Mouse (Mus musculus): ENCODE measurements around the gene Cgrrf1. TPM values are rescaled to one million over a fixed set of nuclear protein-coding genes. Genes with fewer than 3 reads are reported as not detected.
A peak's percentile ranks its signal among the peaks of the same experiment; 100 is the strongest.

Gene Cgrrf1
- polyA plus RNA-seq, 1 experiment = 78.5 TPM

DNA sequence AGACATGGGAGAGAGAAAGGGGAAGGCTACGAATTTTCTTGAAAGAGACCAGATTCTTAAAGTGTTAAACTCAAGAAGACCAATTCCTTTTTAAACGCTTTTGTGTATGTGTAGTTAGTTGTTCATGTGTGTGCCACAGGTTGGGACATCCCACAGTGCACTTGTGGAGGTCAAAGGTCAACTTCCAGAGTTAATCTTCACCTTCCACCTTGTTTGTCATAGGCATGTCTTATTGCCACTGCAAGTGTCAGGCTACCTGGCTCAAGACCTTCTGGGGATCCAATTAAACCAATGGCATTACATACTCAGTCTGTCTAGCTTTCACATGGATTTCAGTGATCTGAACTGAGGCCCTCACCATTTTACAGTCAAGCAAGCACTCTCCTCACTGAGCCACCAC is 7.9 kb upstream of the Cgrrf1 start:
- no peaks in the 10 kb centered on the region for H3K36me3 ChIP-seq (ENCODE audit: control insufficient read depth, insufficient read depth, low read length)
- peaks cover 5% of the 10 kb centered on the region for H3K4me1 ChIP-seq (ENCODE audit: control insufficient read depth, insufficient read depth, low read length)
- H3K4me3 ChIP-seq (ENCODE audit: control insufficient read depth, low read depth, low read length) = no peak overlapping the region; the same call in 1 of the 2 replicates
- H3K27ac ChIP-seq (ENCODE audit: control insufficient read depth, insufficient read depth, low read depth, low read length) = no peak overlapping the region
- no peaks in the 10 kb centered on the region for H3K27me3 ChIP-seq (ENCODE audit: control insufficient read depth, insufficient read depth, low read length)
- TF ChIP-seq POLR2A (IDR thresholded peaks at IDR 0.05; ENCODE audit: control insufficient read depth, low read depth, low read length) (no peak), CTCF (IDR thresholded peaks at IDR 0.05; ENCODE audit: control insufficient read depth, insufficient read depth, insufficient replicate concordance, low read depth, low read length) (no peak)

DNA sequence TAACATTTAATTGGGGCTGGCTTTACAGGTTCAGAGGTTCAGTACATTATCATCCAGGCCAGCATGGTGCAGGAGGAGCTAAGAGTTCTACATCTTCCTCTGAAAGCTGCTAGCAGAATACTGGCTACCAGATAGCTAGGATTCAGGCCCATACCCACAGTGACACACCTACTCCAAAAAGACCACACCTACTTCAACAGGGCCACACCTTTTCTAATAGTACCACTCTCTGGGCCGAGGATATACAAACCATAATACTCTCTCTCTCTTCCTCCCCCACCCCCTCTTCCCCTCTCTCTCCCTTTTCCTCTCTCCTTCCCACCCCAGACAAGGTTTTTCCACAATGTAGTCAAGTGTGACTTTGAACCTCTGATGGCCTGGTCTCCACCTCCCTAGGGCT is 4.5 kb upstream of the Cgrrf1 start:
- Histone ChIP-seq H3K27ac (ENCODE audit: control insufficient read depth, insufficient read depth, low read depth, low read length) (no peak overlapping the region), H3K27me3 (ENCODE audit: control insufficient read depth, insufficient read depth, low read length) (no peaks in the 10 kb centered on the region)
- TF ChIP-seq POLR2A (IDR thresholded peaks at IDR 0.05; ENCODE audit: control insufficient read depth, low read depth, low read length) (no peak), CTCF (IDR thresholded peaks at IDR 0.05; ENCODE audit: control insufficient read depth, insufficient read depth, insufficient replicate concordance, low read depth, low read length) (no peak)

DNA sequence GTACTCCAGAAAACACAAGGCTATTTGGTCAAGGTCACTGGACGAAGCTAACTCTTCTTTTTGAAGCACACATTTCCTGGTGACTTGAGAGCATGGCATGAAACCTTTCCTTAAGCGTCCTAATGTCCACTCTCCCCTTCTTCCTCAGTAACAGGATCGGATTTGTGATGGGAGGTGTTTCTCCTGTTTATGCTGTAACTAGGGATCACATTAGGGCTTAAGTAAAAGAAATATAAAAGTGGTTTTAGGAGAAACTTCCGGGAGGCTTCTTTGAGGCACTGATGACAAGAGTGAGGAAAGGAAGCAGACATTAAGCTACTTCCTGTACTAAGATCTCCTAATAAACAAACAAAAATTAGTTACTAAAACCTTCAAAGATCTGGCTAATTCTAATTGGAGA is 630 bp upstream of the Cgrrf1 start:
- H3K27ac ChIP-seq (ENCODE audit: control insufficient read depth, insufficient read depth, low read depth, low read length) = peak overlapping the region; percentile 76; the same call in 1 of the 2 replicates
- TF ChIP-seq POLR2A (IDR thresholded peaks at IDR 0.05; ENCODE audit: control insufficient read depth, low read depth, low read length) (no peak), CTCF (IDR thresholded peaks at IDR 0.05; ENCODE audit: control insufficient read depth, insufficient read depth, insufficient replicate concordance, low read depth, low read length) (no peak)
- no peaks in the 10 kb centered on the region for H3K36me3 ChIP-seq (ENCODE audit: control insufficient read depth, insufficient read depth, low read length)
- peak overlapping the region; percentile 97 for H3K4me3 ChIP-seq (ENCODE audit: control insufficient read depth, low read depth, low read length)
- no peaks in the 10 kb centered on the region; the same call in 1 of the 2 replicates for H3K4me1 ChIP-seq (ENCODE audit: control insufficient read depth, insufficient read depth, low read length)
- H3K27me3 ChIP-seq (ENCODE audit: control insufficient read depth, insufficient read depth, low read length) = no peaks in the 10 kb centered on the region

More for the DNA sequence above, 4.5 kb upstream of the Cgrrf1 start:
- Histone ChIP-seq H3K4me1 (ENCODE audit: control insufficient read depth, insufficient read depth, low read length) (peaks cover 2% of the 10 kb centered on the region; the same call in 1 of the 2 replicates), H3K36me3 (ENCODE audit: control insufficient read depth, insufficient read depth, low read length) (no peaks in the 10 kb centered on the region), H3K4me3 (ENCODE audit: control insufficient read depth, low read depth, low read length) (no peak overlapping the region)

- no peaks in the 10 kb centered on the region for H3K27me3 ChIP-seq (ENCODE audit: control insufficient read depth, insufficient read depth, low read length)
- no peak for TF ChIP-seq CTCF (IDR thresholded peaks at IDR 0.05; ENCODE audit: control insufficient read depth, insufficient read depth, insufficient replicate concordance, low read depth, low read length)
- no peak for TF ChIP-seq POLR2A (IDR thresholded peaks at IDR 0.05; ENCODE audit: control insufficient read depth, low read depth, low read length)
- H3K4me1 ChIP-seq (ENCODE audit: control insufficient read depth, insufficient read depth, low read length) = no peaks in the 10 kb centered on the region; the same call in 1 of the 2 replicates
- peak overlapping the region; percentile 90 for H3K27ac ChIP-seq (ENCODE audit: control insufficient read depth, insufficient read depth, low read depth, low read length)
- H3K36me3 ChIP-seq (ENCODE audit: control insufficient read depth, insufficient read depth, low read length) = no peaks in the 10 kb centered on the region
- H3K4me3 ChIP-seq (ENCODE audit: control insufficient read depth, low read depth, low read length) = peak overlapping the region; percentile 97
These were observed 688 bp downstream of the Cgrrf1 start for GRCm38 (mm10) chr14:46832354-46833272.

GRCm38 (mm10) chr14:46839326-46839725 is 7.4 kb downstream of the Cgrrf1 start:
- Histone ChIP-seq H3K27me3 (ENCODE audit: control insufficient read depth, insufficient read depth, low read length) (no peaks in the 10 kb centered on the region), H3K27ac (ENCODE audit: control insufficient read depth, insufficient read depth, low read depth, low read length) (no peak overlapping the region), H3K36me3 (ENCODE audit: control insufficient read depth, insufficient read depth, low read length) (no peaks in the 10 kb centered on the region; the same call in none of the 2 replicates), H3K4me3 (ENCODE audit: control insufficient read depth, low read depth, low read length) (no peak overlapping the region), H3K4me1 (ENCODE audit: control insufficient read depth, insufficient read depth, low read length) (no peaks in the 10 kb centered on the region)
- TF ChIP-seq CTCF (IDR thresholded peaks at IDR 0.05; ENCODE audit: control insufficient read depth, insufficient read depth, insufficient replicate concordance, low read depth, low read length) (no peak), POLR2A (IDR thresholded peaks at IDR 0.05; ENCODE audit: control insufficient read depth, low read depth, low read length) (no peak)

DNA sequence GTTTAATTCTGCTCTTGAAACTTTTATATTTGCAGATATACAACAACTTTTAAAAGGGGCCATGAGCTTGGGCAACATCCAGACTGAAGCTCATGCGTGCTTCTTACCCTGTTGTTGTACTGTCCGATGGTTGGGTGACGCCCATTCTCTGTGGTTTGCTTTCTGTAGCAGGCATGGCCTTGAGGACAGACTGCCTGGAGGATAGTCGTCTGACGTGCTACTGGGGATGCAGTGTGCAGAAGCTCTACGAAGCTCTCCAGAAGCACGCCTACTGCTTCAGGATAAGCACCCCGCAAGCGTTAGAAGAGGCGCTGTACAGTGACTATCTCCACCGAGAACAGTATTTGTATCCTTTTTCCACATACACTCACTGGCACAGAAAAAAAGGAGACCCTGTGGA is 13.8 kb downstream of the Cgrrf1 start:
- Histone ChIP-seq H3K27me3 (ENCODE audit: control insufficient read depth, insufficient read depth, low read length) (no peaks in the 10 kb centered on the region), H3K27ac (ENCODE audit: control insufficient read depth, insufficient read depth, low read depth, low read length) (no peak overlapping the region), H3K36me3 (ENCODE audit: control insufficient read depth, insufficient read depth, low read length) (no peaks in the 10 kb centered on the region; the same call in none of the 2 replicates), H3K4me3 (ENCODE audit: control insufficient read depth, low read depth, low read length) (no peak overlapping the region), H3K4me1 (ENCODE audit: control insufficient read depth, insufficient read depth, low read length) (no peaks in the 10 kb centered on the region)
- no peak for TF ChIP-seq CTCF (IDR thresholded peaks at IDR 0.05; ENCODE audit: control insufficient read depth, insufficient read depth, insufficient replicate concordance, low read depth, low read length)
- TF ChIP-seq POLR2A (IDR thresholded peaks at IDR 0.05; ENCODE audit: control insufficient read depth, low read depth, low read length) = no peak

DNA sequence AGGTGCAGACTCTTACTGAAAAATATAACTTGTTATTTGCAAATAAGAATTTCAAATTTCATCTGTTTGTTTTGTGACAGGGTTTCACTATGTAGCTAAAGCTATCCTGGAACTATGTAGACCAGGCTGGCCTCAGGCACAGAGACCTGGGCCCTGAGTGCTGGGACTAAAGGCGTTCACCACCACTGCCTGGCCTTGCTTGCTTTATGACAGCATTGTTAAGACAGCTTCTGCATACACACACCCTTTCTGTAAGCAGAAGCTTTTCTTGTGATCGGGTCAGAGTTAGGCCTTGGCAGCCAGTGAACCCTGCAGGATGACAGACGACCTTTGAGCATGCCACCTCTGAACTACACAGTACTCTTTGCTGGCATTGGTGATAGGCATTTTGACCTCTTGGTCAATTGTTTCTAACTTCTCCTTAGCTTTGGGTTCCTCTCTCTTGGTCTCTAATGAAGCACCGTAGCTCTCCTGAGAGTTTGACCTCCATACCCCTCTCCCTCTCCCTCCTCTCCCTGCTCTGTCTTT is 16.2 kb downstream of the Cgrrf1 start:
- Histone ChIP-seq H3K4me3 (ENCODE audit: control insufficient read depth, low read depth, low read length) (no peak overlapping the region), H3K36me3 (ENCODE audit: control insufficient read depth, insufficient read depth, low read length) (no peaks in the 10 kb centered on the region), H3K27ac (ENCODE audit: control insufficient read depth, insufficient read depth, low read depth, low read length) (no peak overlapping the region), H3K4me1 (ENCODE audit: control insufficient read depth, insufficient read depth, low read length) (no peaks in the 10 kb centered on the region), H3K27me3 (ENCODE audit: control insufficient read depth, insufficient read depth, low read length) (no peaks in the 10 kb centered on the region)
- TF ChIP-seq POLR2A (IDR thresholded peaks at IDR 0.05; ENCODE audit: control insufficient read depth, low read depth, low read length) = no peak
- no peak for TF ChIP-seq CTCF (IDR thresholded peaks at IDR 0.05; ENCODE audit: control insufficient read depth, insufficient read depth, insufficient replicate concordance, low read depth, low read length)
